Mouse (Mus musculus) ES-E14 (cell line): Measurements from ENCODE around the gene Dpep3.

ENCODE experiments used
- CHD2 ChIP-seq: IDR thresholded peaks from 2 replicates; pipeline ENCODE4 v1.6.1; 2014; ENCODE audit warnings: mild to moderate bottlenecking, low read depth, low read length, inconsistent platforms
- HCFC1 ChIP-seq: IDR thresholded peaks from 2 replicates; pipeline ENCODE4 v1.6.1; 2012; ENCODE audit warnings: low read length, inconsistent platforms, borderline replicate concordance; ENCODE audit not compliant: insufficient read depth
- MAFK ChIP-seq: IDR thresholded peaks from 2 replicates; pipeline ENCODE4 v1.6.1; 2014; ENCODE audit warnings: mild to moderate bottlenecking, low read depth, low read length, inconsistent platforms; ENCODE audit not compliant: insufficient read depth
- ZC3H11A ChIP-seq: IDR thresholded peaks from 2 replicates; pipeline ENCODE4 v1.6.1; 2012; ENCODE audit warnings: low read depth, mild to moderate bottlenecking, inconsistent platforms, low read length, borderline replicate concordance
- ZNF384 ChIP-seq: IDR thresholded peaks from 2 replicates; pipeline ENCODE4 v1.6.1; 2012; ENCODE audit warnings: low read depth, low read length, inconsistent platforms

- TF ChIP-seq HCFC1 (no peak), ZC3H11A (no peak), CHD2 (no peak), ZNF384 (no peak), MAFK (no peak)
Measured at GRCm38 (mm10) chr8:105975363-105975762, 3.9 kb downstream of the Dpep3 start.
